Mouse (Mus musculus): ENCODE measurements around the gene Ulk1. TPM values are rescaled to one million over a fixed set of nuclear protein-coding genes. Genes with fewer than 3 reads are reported as not detected.

Ulk1 gene
- total RNA-seq, 2 experiments from 2014 or later, result 62.4 to 70.3 TPM

GRCm38 (mm10) chr5:110770031-110770445 is 39.9 kb downstream of the Ulk1 start:
- peak in 1 of 2 experiments; percentile 52 for DNase-seq (ENCODE audit: low spot score in 2 of 2)

- no peak for DNase-seq (ENCODE audit: low spot score in 2 of 2)
These were observed 40.6 kb downstream of the Ulk1 start for GRCm38 (mm10) chr5:110769272-110769671.

- no peak for DNase-seq (ENCODE audit: low spot score in 2 of 2)
These were observed 46.0 kb downstream of the Ulk1 start for GRCm38 (mm10) chr5:110763890-110764289.

- no peak for DNase-seq (ENCODE audit: low spot score in 2 of 2)
These were observed 64.9 kb downstream of the Ulk1 start for GRCm38 (mm10) chr5:110745021-110745420.

GRCm38 (mm10) chr5:110739496-110740275 is 70.2 kb downstream of the Ulk1 start:
- DNase-seq (ENCODE audit: low spot score in 2 of 2), result no peak

- DNase-seq (ENCODE audit: low spot score in 2 of 2), result no peak
These were observed 74.3 kb downstream of the Ulk1 start for GRCm38 (mm10) chr5:110735606-110736005.

Other genes with a start within 250 kb of the Ulk1 start
- 10 to 100 TPM; 22.5 to 26.1 TPM for gene Noc4l, start 156.7 kb downstream of the Ulk1 start, total RNA-seq (2021)
- gene Ddx51, start 156.6 kb downstream of the Ulk1 start, total RNA-seq (2021), result 10 to 100 TPM; 28.4 to 28.9 TPM
- gene Ep400, start 39.4 kb downstream of the Ulk1 start, total RNA-seq (2021), result 100 to 1,000 TPM; 108 to 114 TPM
- gene Pus1, start 29.4 kb downstream of the Ulk1 start, total RNA-seq (2021), result 10 to 100 TPM; 19.4 to 20.1 TPM
- 10 to 100 TPM; 12.3 to 13.3 TPM for gene Hscb, start 29.7 kb upstream of the Ulk1 start, total RNA-seq (2021)
- gene Chek2, start 29.9 kb upstream of the Ulk1 start, total RNA-seq (2021), result 1 to 10 TPM; 1.6 to 2.9 TPM
- gene Ttc28, start 69.7 kb upstream of the Ulk1 start, total RNA-seq (2021), result 1 to 10 TPM; 7.6 to 7.8 TPM